Mouse (Mus musculus) liver, embryonic 14.5 days (tissue): ENCODE results near the gene Olfr1359.
A peak's percentile ranks its signal among the peaks of the same experiment; 100 is the strongest.

Experiments
- CTCF ChIP-seq: IDR thresholded peaks from 2 replicates; pipeline ENCODE4 v1.5.1; 2016; ENCODE audit warnings: antibody characterized with exemption, low read depth, control low read depth
- EP300 ChIP-seq: IDR thresholded peaks from 2 replicates; pipeline ENCODE4 v1.6.1; 2016; ENCODE audit warnings: antibody characterized with exemption, low read depth

GRCm38 (mm10) chr13:21753524-21754285 is 55.8 kb downstream of the Olfr1359 start, which contains the start of the genes Hist1h2ak and Hist1h2bn:
- peak; percentile 58; the same call in 1 of the 2 replicates for TF ChIP-seq CTCF
- peak; percentile 75 for TF ChIP-seq EP300
